Mouse (Mus musculus) neural tube, embryonic 14.5 days (tissue): ENCODE data around the gene Rsrc2. TPM values are rescaled to one million over a fixed set of nuclear protein-coding genes. Genes with fewer than 3 reads are reported as not detected.
A peak's percentile ranks its signal among the peaks of the same experiment; 100 is the strongest.
"Not testable (repeated sequence)": the region's sequence is repeated elsewhere in the genome, so short reads cannot be mapped to it uniquely, and the experiment has no call there.

Source experiments
- ATAC-seq: fragments of 200-750 bp; cut with Nextera tagmentation; 2 replicates; pipeline ENCODE4 v1.8.0; 2017; ENCODE audit warnings: low read depth, mild to moderate bottlenecking, moderate TSS enrichment, moderate library complexity
- H3K27ac ChIP-seq: fragments of 300-500 bp; sonication (generic); 2 replicates; pipeline ENCODE4 v1.5.1; 2014; ENCODE audit warnings: low read depth, mild to moderate bottlenecking, control low read depth, low read length, moderate library complexity, mixed read lengths
- H3K27me3 ChIP-seq: fragments of 300-500 bp; sonication (generic); 2 replicates; pipeline ENCODE4 v1.6.1; 2014; ENCODE audit warnings: low read length; ENCODE audit not compliant: control insufficient read depth, insufficient read depth
- H3K36me3 ChIP-seq: fragments of 300-500 bp; sonication (generic); 2 replicates; pipeline ENCODE4 v1.6.1; 2014; ENCODE audit warnings: low read length, mixed read lengths; ENCODE audit not compliant: control insufficient read depth, insufficient read depth
- H3K4me1 ChIP-seq: fragments of 300-500 bp; sonication (generic); 2 replicates; pipeline ENCODE4 v1.6.1; 2014; ENCODE audit warnings: low read length; ENCODE audit not compliant: control insufficient read depth, insufficient read depth
- H3K4me2 ChIP-seq: fragments of 300-500 bp; sonication (generic); 2 replicates; pipeline ENCODE4 v1.6.1; 2014; ENCODE audit warnings: mild to moderate bottlenecking, low read depth, low read length, control low read depth
- H3K4me3 ChIP-seq: fragments of 300-500 bp; sonication (generic); 2 replicates; pipeline ENCODE4 v1.5.1; 2014; ENCODE audit warnings: low read depth, low read length, control low read depth, mixed read lengths
- H3K9ac ChIP-seq: fragments of 300-500 bp; sonication (generic); replicated peaks from 2 replicates; pipeline ENCODE4 v1.6.1; 2014; ENCODE audit warnings: low read depth, mild to moderate bottlenecking, control low read depth, low read length, mixed read lengths
- H3K9me3 ChIP-seq: fragments of 300-500 bp; sonication (generic); 2 replicates; pipeline ENCODE4 v1.6.1; 2016; ENCODE audit warnings: low read length; ENCODE audit not compliant: control insufficient read depth
- WGBS: fragments of 180-500 bp; shearing (Covaris S2); extraction: QIAGEN DNeasy Blood & Tissue Kit; methylation state at CpG from one replicate; pipeline ENCODE4 v1.1.7; 2014; 5-methylcytosine and 5-hydroxymethylcytosine counted together
- polyA plus RNA-seq: library from polyadenylated mRNA; unstranded; fragments of >200 nt; fragmentation: Nextera tagmentation; extraction: Ambion mirVana; gene quantifications from 2 replicates; pipeline ENCODE4 v1.2.1, GENCODE M21; 2014

Gene Rsrc2
- 135 and 140 TPM in 2 replicates for polyA plus RNA-seq

DNA sequence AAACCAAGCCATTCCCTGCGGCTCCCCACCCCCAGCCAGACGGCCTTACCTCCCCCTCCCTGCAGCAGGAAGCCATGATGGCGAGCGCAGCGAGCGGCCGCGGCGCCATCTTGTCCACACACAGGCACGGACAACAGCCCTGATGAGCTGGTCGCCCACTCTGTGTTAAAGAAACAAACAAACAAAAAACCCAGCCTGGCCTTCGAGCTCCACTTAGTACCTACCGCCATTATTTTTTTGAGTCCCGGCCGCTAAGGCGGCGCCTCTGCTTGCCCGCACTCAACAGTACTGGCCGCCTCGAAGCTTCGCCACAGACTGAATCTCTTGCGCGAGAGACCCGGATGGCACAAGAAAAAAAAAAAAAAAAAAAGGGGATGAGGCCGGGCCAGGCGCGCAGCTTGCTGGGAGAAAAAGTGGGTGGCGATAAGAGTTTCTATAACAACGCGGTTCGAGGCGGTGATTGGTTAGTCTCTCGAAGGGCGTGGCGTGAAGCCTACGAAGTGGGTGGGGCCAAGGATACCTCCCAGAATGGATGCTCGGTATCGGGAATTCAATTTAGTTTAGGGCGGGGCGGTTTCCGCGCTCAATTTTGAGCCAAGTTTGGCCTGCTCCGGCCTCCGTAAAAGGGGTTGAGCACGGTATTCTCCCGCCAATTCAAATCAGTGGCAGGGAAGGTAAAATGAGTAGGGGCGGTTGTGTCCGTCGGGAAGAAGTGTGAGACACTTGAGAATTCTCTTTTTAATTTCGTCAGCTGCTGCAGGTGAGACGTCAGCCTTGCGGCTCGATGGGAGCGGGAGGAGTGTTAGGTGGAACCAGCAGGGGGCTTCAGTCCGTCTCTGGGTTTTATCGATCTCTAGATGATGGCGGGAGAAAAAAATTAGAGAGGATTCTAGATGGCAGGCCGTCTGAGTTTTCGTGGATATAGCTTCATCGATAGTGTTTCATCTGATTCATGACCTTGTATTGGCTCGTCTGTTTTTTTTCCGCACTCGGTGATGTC lies at the start of gene Rsrc2, which contains the start of gene Kntc1:
Gene Rsrc2 (minus strand): TSS at position 350 of the 1,000 bp plus-strand sequence.
Gene Kntc1 (plus strand): TSS at position 652 of the 1,000 bp plus-strand sequence.
- Histone ChIP-seq H3K27me3 (no peaks in the 10 kb centered on the region), H3K4me3 (peak within 1 kb of the TSS; percentile 67), H3K4me2 (peak within 1 kb of the TSS; percentile 86), H3K9ac (peak within 1 kb of the TSS; percentile 83), H3K4me1 (peaks cover 25% of the 10 kb centered on the region), H3K36me3 (peaks cover 5% of the 10 kb centered on the region), H3K27ac (peak within 1 kb of the TSS; percentile 98), H3K9me3 (no peaks in the 10 kb centered on the region)
- WGBS: under 1% methylated on average over 63 of the region's 63 CpGs
- ATAC-seq: peak; percentile 97

DNA sequence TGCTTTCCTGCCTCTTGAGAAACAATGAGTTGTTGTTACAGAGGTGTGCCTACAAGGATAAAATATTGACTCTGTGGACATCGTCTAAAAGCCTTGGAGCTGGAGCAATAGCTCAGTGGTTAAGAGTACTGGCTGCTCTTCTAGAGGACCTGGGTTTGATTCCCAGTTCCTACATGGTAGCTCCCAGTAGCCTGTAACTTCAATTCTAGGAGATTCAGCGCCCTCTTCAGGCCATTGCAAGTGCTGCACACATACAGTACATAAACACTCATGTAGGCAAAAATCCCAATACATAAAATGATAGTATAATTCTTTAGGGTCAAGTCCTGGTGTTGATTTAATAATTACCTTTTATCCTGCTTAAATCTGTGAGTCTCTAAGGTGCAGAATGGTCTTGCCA lies 43.9 kb upstream of the Rsrc2 start:
- no peaks in the 10 kb centered on the region for H3K27me3 ChIP-seq
- no peak for ATAC-seq
- no peaks in the 10 kb centered on the region for H3K4me1 ChIP-seq
- H3K27ac ChIP-seq: no peak overlapping the region
- no peak overlapping the region for H3K4me2 ChIP-seq
- H3K4me3 ChIP-seq: no peak overlapping the region
- WGBS: 83% methylated on average over 2 of the region's 2 CpGs
- H3K9me3 ChIP-seq: no peaks in the 10 kb centered on the region
- H3K9ac ChIP-seq: no peak overlapping the region
- H3K36me3 ChIP-seq: no peaks in the 10 kb centered on the region

DNA sequence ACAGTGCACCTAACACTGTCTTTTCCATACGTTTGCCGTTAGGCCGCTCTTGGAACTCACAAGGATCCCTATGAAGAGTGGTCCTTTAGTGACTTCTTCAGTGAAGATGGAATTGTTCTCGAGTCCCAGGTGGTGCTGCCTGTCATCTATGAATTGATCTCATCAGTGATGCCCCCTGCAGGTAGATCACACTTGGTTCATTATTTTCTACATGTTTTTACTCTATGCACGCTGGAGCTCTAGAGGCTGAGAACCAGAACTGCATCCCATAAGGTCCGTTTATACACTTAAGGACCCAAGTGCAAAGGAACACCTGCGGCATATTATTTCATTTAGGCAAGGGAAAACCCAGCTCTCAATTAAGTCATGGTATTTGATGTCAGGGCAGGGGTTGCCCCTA lies 39.8 kb upstream of the Rsrc2 start:
- Histone ChIP-seq H3K4me1 (no peaks in the 10 kb centered on the region), H3K9me3 (no peaks in the 10 kb centered on the region), H3K4me3 (no peak overlapping the region), H3K9ac (no peak overlapping the region), H3K36me3 (no peaks in the 10 kb centered on the region), H3K4me2 (no peak overlapping the region), H3K27ac (no peak overlapping the region), H3K27me3 (no peaks in the 10 kb centered on the region)
- 96% methylated on average over 7 of the region's 7 CpGs for WGBS
- no peak for ATAC-seq

GRCm38 (mm10) chr5:123781864-123782263 lies 32.6 kb upstream of the Rsrc2 start:
- no peak for ATAC-seq
- no peak overlapping the region for H3K27ac ChIP-seq
- H3K9ac ChIP-seq: no peak overlapping the region
- WGBS: 89% methylated on average over 4 of the region's 4 CpGs
- no peaks in the 10 kb centered on the region for H3K27me3 ChIP-seq
- H3K9me3 ChIP-seq: no peaks in the 10 kb centered on the region
- no peaks in the 10 kb centered on the region for H3K36me3 ChIP-seq
- no peak overlapping the region for H3K4me2 ChIP-seq
- no peak overlapping the region for H3K4me3 ChIP-seq
- H3K4me1 ChIP-seq: no peaks in the 10 kb centered on the region

- no peaks in the 10 kb centered on the region for H3K9me3 ChIP-seq
- H3K4me1 ChIP-seq: no peaks in the 10 kb centered on the region
- H3K4me2 ChIP-seq: no peak overlapping the region
- no peak overlapping the region for H3K9ac ChIP-seq
- 90% methylated on average over 8 of the region's 8 CpGs for WGBS
- H3K4me3 ChIP-seq: no peak overlapping the region
- ATAC-seq: no peak
- H3K27me3 ChIP-seq: no peaks in the 10 kb centered on the region
- H3K36me3 ChIP-seq: no peaks in the 10 kb centered on the region
- no peak overlapping the region for H3K27ac ChIP-seq
Observed at GRCm38 (mm10) chr5:123780716-123781115, 31.5 kb upstream of the Rsrc2 start.

DNA sequence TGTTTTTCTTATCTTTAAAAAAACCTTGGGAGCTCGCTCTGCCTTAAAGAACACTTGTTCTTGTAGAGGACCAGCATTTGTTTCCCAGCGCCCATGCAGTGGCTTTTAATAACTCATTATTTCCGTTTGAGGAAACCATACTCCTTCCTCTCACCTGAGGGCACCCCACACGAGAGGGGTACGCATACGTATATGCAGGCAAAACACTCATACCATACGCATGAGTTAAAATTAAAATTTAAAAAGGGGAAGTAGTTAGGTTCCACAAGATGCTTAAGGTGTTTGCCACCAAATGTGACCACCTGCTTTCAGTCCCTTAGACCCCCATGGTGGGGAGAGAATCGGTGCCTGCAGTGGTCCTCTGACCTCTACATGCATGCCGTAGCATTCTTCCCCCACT lies 24.2 kb upstream of the Rsrc2 start:
- H3K4me3 ChIP-seq: no peak overlapping the region
- H3K9ac ChIP-seq: no peak overlapping the region
- H3K4me2 ChIP-seq: no peak overlapping the region
- no peaks in the 10 kb centered on the region for H3K9me3 ChIP-seq
- WGBS: 96% methylated on average over 9 of the region's 9 CpGs
- H3K4me1 ChIP-seq: no peaks in the 10 kb centered on the region
- no peak for ATAC-seq
- no peak overlapping the region for H3K27ac ChIP-seq
- H3K36me3 ChIP-seq: no peaks in the 10 kb centered on the region
- H3K27me3 ChIP-seq: no peaks in the 10 kb centered on the region

GRCm38 (mm10) chr5:123766455-123766854 lies 17.2 kb upstream of the Rsrc2 start:
- not testable (repeated sequence) for H3K9me3 ChIP-seq, H3K4me3 ChIP-seq, ATAC-seq, H3K27me3 ChIP-seq, H3K36me3 ChIP-seq, H3K9ac ChIP-seq, H3K4me1 ChIP-seq, H3K4me2 ChIP-seq, H3K27ac ChIP-seq
- WGBS: 94% methylated on average over 11 of the region's 11 CpGs

DNA sequence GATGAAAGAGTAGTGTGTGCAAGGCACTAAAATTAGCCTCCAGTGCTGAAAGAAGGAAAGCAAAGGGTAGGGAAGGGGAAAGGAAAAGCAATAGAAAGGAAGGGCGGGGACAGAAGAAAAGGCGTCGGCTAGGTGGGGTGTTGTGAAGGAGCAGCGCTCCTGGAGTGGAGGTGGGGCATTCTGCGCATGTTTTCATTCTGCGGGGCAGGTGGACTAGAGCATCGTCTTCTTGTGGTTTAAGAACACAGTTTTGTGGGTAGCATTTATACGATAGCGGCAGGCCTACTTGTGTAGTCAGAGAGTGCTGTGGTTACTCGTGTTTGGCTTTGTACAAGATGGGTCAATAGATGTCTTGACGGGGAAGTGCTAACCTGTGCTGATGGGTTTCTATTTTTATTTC lies 16.3 kb upstream of the Rsrc2 start:
- WGBS: 93% methylated on average over 11 of the region's 11 CpGs
- H3K4me1 ChIP-seq: no peaks in the 10 kb centered on the region
- no peaks in the 10 kb centered on the region for H3K27me3 ChIP-seq
- no peak for ATAC-seq
- H3K9ac ChIP-seq: no peak overlapping the region
- H3K9me3 ChIP-seq: no peaks in the 10 kb centered on the region
- no peak overlapping the region for H3K4me3 ChIP-seq
- H3K36me3 ChIP-seq: no peaks in the 10 kb centered on the region
- no peak overlapping the region for H3K4me2 ChIP-seq
- no peak overlapping the region for H3K27ac ChIP-seq

- Histone ChIP-seq H3K27ac (peak overlapping the region; percentile 98), H3K4me1 (peaks cover 25% of the 10 kb centered on the region), H3K4me2 (peak overlapping the region; percentile 86), H3K36me3 (peaks cover 13% of the 10 kb centered on the region), H3K4me3 (peak overlapping the region; percentile 67), H3K27me3 (no peaks in the 10 kb centered on the region), H3K9ac (peak overlapping the region; percentile 83), H3K9me3 (no peaks in the 10 kb centered on the region)
- ATAC-seq: no peak; the same call in 1 of the 2 replicates
- 1% methylated on average over 18 of the region's 18 CpGs for WGBS
Observed at GRCm38 (mm10) chr5:123748339-123749064, 712 bp downstream of the Rsrc2 start.
